Mouse (Mus musculus) mouse embryonic stem cell (cell line): ENCODE measurements around the gene Nox1.

Experiments used
- in situ Hi-C, 2 experiments: fragments of 300-500 bp; cut with MboI; formaldehyde crosslinking; loops; 1 replicate in 1 of 2; 3 replicates in 1 of 2; pipeline ENCODE4 v1.14.3; 2019 to 2020; ENCODE audit warnings: low sequenced_read_pairs in 2 of 2, low pct_unique_long_range_greater_than_20kb in 1 of 2, mixed read lengths in 1 of 2; ENCODE audit not compliant: unreplicated experiment in 1 of 2

Nox1 gene

GRCm38 (mm10) chrX:134141551-134141950 lies 80.2 kb downstream of the Nox1 start:
- in situ Hi-C loops = loop anchor here in 1 of 2 experiments (25.0 kb wide), 1 partner anchor 371 kb away; no protein-coding TSS in a partner anchor

- in situ Hi-C loops = loop anchor here in 1 of 2 experiments (25.0 kb wide), 1 partner anchor 372 kb away; no protein-coding TSS in a partner anchor
Measured at GRCm38 (mm10) chrX:134140024-134140423, 81.7 kb downstream of the Nox1 start.

GRCm38 (mm10) chrX:134133821-134134220 lies 87.9 kb downstream of the Nox1 start:
- in situ Hi-C loops = loop anchor here in 1 of 2 experiments (25.0 kb wide), 1 partner anchor 378 kb away; no protein-coding TSS in a partner anchor

- in situ Hi-C loops = loop anchor here in 1 of 2 experiments (25.0 kb wide), 1 partner anchor 380 kb away; no protein-coding TSS in a partner anchor
Measured at GRCm38 (mm10) chrX:134132295-134132694, 89.5 kb downstream of the Nox1 start.

- in situ Hi-C loops = loop anchor here in 1 of 2 experiments (25.0 kb wide), 1 partner anchor 384 kb away; no protein-coding TSS in a partner anchor
Measured at GRCm38 (mm10) chrX:134128549-134128948, 93.2 kb downstream of the Nox1 start.

GRCm38 (mm10) chrX:134116417-134116816 lies 105.3 kb downstream of the Nox1 start:
- in situ Hi-C loops = no loop called here

GRCm38 (mm10) chrX:134111767-134112166 lies 110.0 kb downstream of the Nox1 start:
- in situ Hi-C loops = no loop called here

GRCm38 (mm10) chrX:134102641-134103040 lies 119.1 kb downstream of the Nox1 start:
- in situ Hi-C loops = no loop called here

- in situ Hi-C loops = loop anchor here in 1 of 2 experiments (25.0 kb wide), 1 partner anchor 252 kb away; no protein-coding TSS in a partner anchor
Measured at GRCm38 (mm10) chrX:134085453-134085852, 136.3 kb downstream of the Nox1 start.

GRCm38 (mm10) chrX:134059764-134060163 lies 162.0 kb downstream of the Nox1 start:
- in situ Hi-C loops = no loop called here

GRCm38 (mm10) chrX:134058987-134059712 lies 162.6 kb downstream of the Nox1 start, which contains the start of gene Cstf2:
Cstf2 (plus strand) TSS chrX:134059187.
- in situ Hi-C loops = no loop called here

- in situ Hi-C loops = no loop called here
Measured at GRCm38 (mm10) chrX:134058040-134058875, 163.5 kb downstream of the Nox1 start.

- in situ Hi-C loops = no loop called here
Measured at GRCm38 (mm10) chrX:134056897-134057296, 164.9 kb downstream of the Nox1 start.

- in situ Hi-C loops = no loop called here
Measured at GRCm38 (mm10) chrX:134048994-134049393, 172.8 kb downstream of the Nox1 start.
